Mouse (Mus musculus) cortical plate, adult 2 months (tissue): ENCODE data around the gene Atp2b4.

Experiments used
- CTCF ChIP-seq: fragments of 200-500 bp; IDR thresholded peaks from 2 replicates; pipeline ENCODE4 v1.5.1; 2011; ENCODE audit warnings: mild to moderate bottlenecking, control low read depth, low read length; ENCODE audit not compliant: insufficient read depth; ENCODE audit errors: extremely low read depth
- POLR2A ChIP-seq: fragments of 200-500 bp; IDR thresholded peaks from 2 replicates; pipeline ENCODE4 v1.6.1; 2011; ENCODE audit warnings: mild to moderate bottlenecking, low read length, control low read depth; ENCODE audit not compliant: insufficient read depth; ENCODE audit errors: extremely low read depth

DNA sequence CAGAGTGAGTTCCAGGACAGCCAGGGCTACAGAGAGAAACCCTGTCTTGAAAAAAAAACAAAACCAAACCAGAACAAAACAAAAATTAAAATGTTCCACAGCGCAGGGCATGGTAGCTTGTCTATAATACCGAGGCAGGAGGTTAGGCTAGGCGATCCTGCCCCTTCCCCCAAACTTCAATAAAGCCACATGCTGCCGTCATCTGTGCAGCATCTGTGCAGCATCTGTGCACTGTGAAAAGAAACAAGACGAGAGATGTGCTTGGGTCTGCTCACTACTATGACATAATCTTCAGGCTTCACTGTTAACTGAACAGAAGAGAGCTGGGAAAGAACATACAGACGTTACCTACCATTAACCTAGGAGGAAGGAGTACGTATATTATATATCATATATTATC lies 80.5 kb downstream of the Atp2b4 start:
- no peak for TF ChIP-seq CTCF
- no peak for TF ChIP-seq POLR2A
